Mouse (Mus musculus) effector memory CD4-positive, alpha-beta T cell, adult 7 months (primary cell): Measurements from ENCODE around the gene Smc1a. TPM values are rescaled to one million over a fixed set of nuclear protein-coding genes. Genes with fewer than 3 reads are reported as not detected.

Experiments
- polyA plus RNA-seq: library from polyadenylated mRNA; unstranded; fragments of 100-300 nt; shearing (Covaris generic); gene quantifications from one replicate; pipeline ENCODE4 v1.2.1, GENCODE M21; 2017

The Smc1a gene
- 57.1 TPM for polyA plus RNA-seq

GRCm38 (mm10) chrX:152016151-152017145 lies at the start of gene Smc1a, which contains the start of gene Ribc1:
Smc1a (plus strand) TSS chrX:152016428.
Ribc1 (minus strand) TSS chrX:152016295.

DNA sequence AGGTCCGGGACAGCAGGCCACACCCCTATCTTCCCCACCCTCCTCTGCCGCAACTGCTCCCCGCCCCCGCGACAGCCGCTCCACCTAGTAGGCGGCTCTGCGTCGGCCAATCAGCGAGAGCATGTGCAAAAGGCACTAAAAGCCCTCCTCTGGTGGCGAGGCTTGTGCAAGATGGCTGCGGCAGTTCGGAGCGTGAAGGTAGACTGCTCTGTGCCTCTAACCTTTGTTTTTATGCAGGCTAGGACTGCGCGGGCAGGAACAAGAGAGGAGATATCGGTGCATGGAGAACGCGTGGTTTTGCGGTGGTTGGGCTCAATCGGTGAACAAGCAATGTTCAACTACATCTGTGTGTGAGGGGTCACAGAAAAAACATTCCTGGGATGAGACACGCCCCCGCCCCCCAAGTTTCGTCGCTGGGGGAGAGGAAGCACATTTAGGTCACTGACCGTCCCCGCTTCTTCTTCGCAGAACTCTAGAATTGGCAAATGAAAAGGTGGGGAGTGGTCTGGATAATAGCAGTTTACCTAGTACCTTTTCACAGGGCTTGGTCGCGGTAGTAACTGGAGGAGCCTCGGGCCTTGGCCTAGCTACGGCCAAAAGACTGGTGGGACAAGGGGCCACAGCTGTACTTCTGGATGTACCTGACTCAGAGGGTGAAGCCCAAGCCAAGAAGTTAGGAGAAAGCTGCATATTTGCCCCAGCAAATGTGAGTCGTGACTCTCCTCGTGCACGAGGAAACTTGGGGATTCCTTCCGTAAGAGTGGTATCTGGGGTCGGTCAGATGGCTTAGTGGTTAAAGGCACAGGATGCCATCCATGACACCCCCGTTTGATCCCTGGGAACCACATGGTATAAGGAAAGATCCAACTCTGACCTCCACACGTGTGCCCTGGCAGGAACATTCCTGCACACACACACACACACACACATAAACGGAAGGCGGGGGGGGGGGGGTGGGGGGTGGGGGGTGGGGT lies 14.2 kb upstream of the Smc1a start, which contains the start of gene Hsd17b10:
Gene Hsd17b10, plus strand, starts transcription at position 109 of the 974 bp plus-strand sequence.

Other genes starting within 250 kb of the Smc1a start
- gene Huwe1, start 215.6 kb upstream of the Smc1a start, polyA plus RNA-seq: 41.7 TPM
- 43.9 TPM for gene Hsd17b10, start 14.6 kb upstream of the Smc1a start, polyA plus RNA-seq
- 0.93 TPM for gene Ribc1, start 133 bp upstream of the Smc1a start, polyA plus RNA-seq
- not detected for gene Iqsec2, start 127.8 kb downstream of the Smc1a start, polyA plus RNA-seq
- gene Kdm5c, start 216.6 kb downstream of the Smc1a start, polyA plus RNA-seq: 36.3 TPM